10 mouse cellular contexts compared by ENCODE assay signal in genomic region chr17:28931436-28932211, GRCm38 (mm10). TPM values are rescaled to one million over a fixed set of nuclear protein-coding genes. Genes with fewer than 3 reads are reported as not detected.
A peak's percentile ranks its signal among the peaks of the same experiment; 100 is the strongest.
DNase-seq lines count a peak whose midpoint lies in the region; ATAC-seq and TF ChIP-seq lines count a peak whose summit lies in the region.
"Had no signal": no experiment of that assay in that cellular context is flagged by ENCODE, and none has a peak within 500 bp of the region (broad histone marks: within the 10 kb centered on the region; RNA-seq: fewer than 3 reads in every experiment).

No protein-coding gene starts in this region.

- H3K9me3 ChIP-seq in hindbrain, embryonic 10.5 days: 0 out of 2 replicates have a peak, but pooled peaks cover 1% of the 10 kb centered on the region
- no peaks in the 10 kb centered on the region for H3K9me3 ChIP-seq in hindbrain, postnatal 0 days (ENCODE audit: low read length)
- H3K9me3 ChIP-seq in ES-E14 (ENCODE audit: control insufficient read depth, insufficient read depth, low read depth, low read length): peaks cover 3% of the 10 kb centered on the region; the same call in 1 of the 2 replicates
- no peaks in the 10 kb centered on the region for H3K9me3 ChIP-seq in intestine, embryonic 16.5 days (ENCODE audit: control insufficient read depth, low read length)

- no peak overlapping the region for H3K9ac ChIP-seq in hindbrain, postnatal 0 days (replicated peaks; ENCODE audit: low read length)
- H3K9ac ChIP-seq in ES-E14 (ENCODE audit: insufficient read depth, low read depth, low read length, poor library complexity, severe bottlenecking): 0 out of 2 replicates have a peak overlapping the region, but pooled peaks have one; percentile 4
- no peak overlapping the region for H3K9ac ChIP-seq in intestine, embryonic 16.5 days (ENCODE audit: low read depth, low read length)

- 0 out of 2 replicates have a peak overlapping the region, but pooled peaks have one; percentile 88 for H3K27ac ChIP-seq in hindbrain, embryonic 10.5 days
- no peak overlapping the region for H3K27ac ChIP-seq in hindbrain, postnatal 0 days
- H3K27ac ChIP-seq in ES-E14 (ENCODE audit: insufficient read depth, low read depth, low read length, poor library complexity, severe bottlenecking): peak overlapping the region; percentile 14; the same call in 1 of the 2 replicates
- peak overlapping the region; percentile 94 for H3K27ac ChIP-seq in intestine, embryonic 16.5 days (ENCODE audit: low read length)

- H3K4me1 ChIP-seq in hindbrain, embryonic 10.5 days (replicated peaks): peaks cover 17% of the 10 kb centered on the region
- peaks cover 8% of the 10 kb centered on the region; the same call in 1 of the 2 replicates for H3K4me1 ChIP-seq in hindbrain, postnatal 0 days (ENCODE audit: insufficient read depth, low read length)
- peaks cover 2 to 14% of the 10 kb centered on the region in 2 experiments; a peak in 2 of 4 replicates for H3K4me1 ChIP-seq in ES-E14 (ENCODE audit: control insufficient read depth in 2 of 2, insufficient read depth in 2 of 2, low read length in 2 of 2, poor library complexity in 1 of 2)
- H3K4me1 ChIP-seq in intestine, embryonic 16.5 days (ENCODE audit: control insufficient read depth, insufficient read depth, low read length): peaks cover 13% of the 10 kb centered on the region

- TF ChIP-seq CTCF in hindbrain, postnatal 0 days (IDR thresholded peaks at IDR 0.05; ENCODE audit: low read depth): no peak

- H3K4me2 ChIP-seq in hindbrain, postnatal 0 days (ENCODE audit: low read depth, low read length): no peak overlapping the region
- H3K4me2 ChIP-seq in intestine, embryonic 16.5 days (ENCODE audit: low read depth, low read length): no peak overlapping the region

- 93% methylated on average over 18 of the region's 18 CpGs for WGBS in hindbrain, embryonic 10.5 days
- 91% methylated on average over 18 of the region's 18 CpGs for WGBS in hindbrain, postnatal 0 days
- 87% methylated on average over 18 of the region's 18 CpGs for WGBS in intestine, embryonic 16.5 days

- no peak overlapping the region for H3K4me3 ChIP-seq in hindbrain, embryonic 10.5 days
- no peak overlapping the region for H3K4me3 ChIP-seq in hindbrain, postnatal 0 days (ENCODE audit: low read length)
- no peak overlapping the region for H3K4me3 ChIP-seq in ES-E14 (ENCODE audit: insufficient read depth in 1 of 2, low read depth in 1 of 2, low read length in 2 of 2, poor library complexity in 1 of 2, severe bottlenecking in 1 of 2)
- no peak overlapping the region for H3K4me3 ChIP-seq in intestine, embryonic 16.5 days (ENCODE audit: low read length)

- no peaks in the 10 kb centered on the region for H3K27me3 ChIP-seq in hindbrain, embryonic 10.5 days (ENCODE audit: insufficient read depth, poor library complexity, severe bottlenecking)
- H3K27me3 ChIP-seq in hindbrain, postnatal 0 days (ENCODE audit: insufficient read depth, low read length): no peaks in the 10 kb centered on the region
- H3K27me3 ChIP-seq in intestine, embryonic 16.5 days (replicated peaks; ENCODE audit: control insufficient read depth, insufficient read depth, low read length): no peaks in the 10 kb centered on the region

- no peaks in the 10 kb centered on the region for H3K36me3 ChIP-seq in hindbrain, embryonic 10.5 days
- H3K36me3 ChIP-seq in hindbrain, postnatal 0 days (ENCODE audit: insufficient read depth, low read length): no peaks in the 10 kb centered on the region
- H3K36me3 ChIP-seq in ES-E14 (ENCODE audit: control insufficient read depth, insufficient read depth, low read length, poor library complexity, severe bottlenecking): peaks cover 2% of the 10 kb centered on the region; the same call in 1 of the 2 replicates
- no peaks in the 10 kb centered on the region for H3K36me3 ChIP-seq in intestine, embryonic 16.5 days (ENCODE audit: control insufficient read depth, insufficient read depth, low read length)

- ATAC-seq in hindbrain, postnatal 0 days: no peak
- no peak for ATAC-seq in intestine, embryonic 16.5 days
- ATAC-seq in inflammation-experienced regulatory T-cells, adult 6 months: no peak

- no peak for DNase-seq in hindbrain, embryonic 10.5 days (ENCODE audit: low spot score)
- DNase-seq in hindbrain, postnatal 0 days (ENCODE audit: low spot score): no peak
- DNase-seq in 3134 (ENCODE audit: extremely low read depth, insufficient read length, low spot score): peak; percentile 34
- DNase-seq in ES-E14 (ENCODE audit: low read depth, low spot score): no peak
- no peak for DNase-seq in cerebellum, postnatal 36 days
- no peak for DNase-seq in Muller cell, postnatal 12 days (ENCODE audit: inconsistent ontology term)
- DNase-seq: right cerebral cortex, adult 18-20 months; thymus, postnatal 36 days had no signal

- in situ Hi-C loops in ES-E14 (cut with MboI; ENCODE audit: low sequenced_read_pairs in 2 of 2, unreplicated experiment in 2 of 2): no loop called here

TF ChIP-seq in ES-E14, 5 proteins besides CTCF, POLR2A, EP300 and RAD21:
- TF ChIP-seq CHD2 (IDR thresholded peaks at IDR 0.05; ENCODE audit: low read depth, low read length) (no peak), ZNF384 (IDR thresholded peaks at IDR 0.05; ENCODE audit: low read depth, low read length) (no peak), ZC3H11A (IDR thresholded peaks at IDR 0.05; ENCODE audit: borderline replicate concordance, low read depth, low read length) (no peak), HCFC1 (IDR thresholded peaks at IDR 0.05; ENCODE audit: borderline replicate concordance, insufficient read depth, low read length) (no peak), MAFK (IDR thresholded peaks at IDR 0.05; ENCODE audit: insufficient read depth, low read depth, low read length) (no peak)

RNA-seq across cellular contexts. Expression of gene Pxt1, which starts 12.0 kb away (rescaled TPM):
- 0.16 and 0.26 TPM in 2 replicates for polyA plus RNA-seq in hindbrain, embryonic 10.5 days (2016; fragmentation: Nextera tagmentation; extraction: Ambion mirVana)
- total RNA-seq in hindbrain, postnatal 0 days (2014; rRNA removed): not detected in 2 replicates
- not detected in 2 replicates for polyA plus RNA-seq in hindbrain, postnatal 0 days (2015; fragmentation: Nextera tagmentation; extraction: Ambion mirVana)
- total RNA-seq in ES-E14 (2012; rRNA removed): 0.36 and 1.4 TPM in 2 replicates
- not detected in 2 replicates for polyA plus RNA-seq in intestine, embryonic 16.5 days (2015; fragmentation: Nextera tagmentation; extraction: Ambion mirVana)
- not detected for polyA plus RNA-seq in inflammation-experienced regulatory T-cells, adult 6 months (2017; shearing (Covaris generic))

RNA-seq across cellular contexts. Expression of gene 4930539E08Rik, which starts 16.5 kb away (rescaled TPM):
- polyA plus RNA-seq in hindbrain, embryonic 10.5 days (2016; fragmentation: Nextera tagmentation; extraction: Ambion mirVana): 0.07 and 0.31 TPM in 2 replicates
- total RNA-seq in hindbrain, postnatal 0 days (2014; rRNA removed): 5.6 and 13.0 TPM in 2 replicates
- 1.6 and 2.1 TPM in 2 replicates for polyA plus RNA-seq in hindbrain, postnatal 0 days (2015; fragmentation: Nextera tagmentation; extraction: Ambion mirVana)
- 1.2 and 1.4 TPM in 2 replicates for total RNA-seq in ES-E14 (2012; rRNA removed)
- polyA plus RNA-seq in intestine, embryonic 16.5 days (2015; fragmentation: Nextera tagmentation; extraction: Ambion mirVana): 3.9 and 4.2 TPM in 2 replicates
- 1 to 10 TPM in 2 of 3 experiments, under 1 TPM in 1; 0.25 to 3.2 (median 2.7) TPM for polyA plus RNA-seq in inflammation-experienced regulatory T-cells, adult 6 months (2017; shearing (Covaris generic))

RNA-seq across cellular contexts. Expression of gene Kctd20, which starts 20.1 kb away (rescaled TPM):
- polyA plus RNA-seq in hindbrain, embryonic 10.5 days (2016; fragmentation: Nextera tagmentation; extraction: Ambion mirVana): 103 and 111 TPM in 2 replicates
- 51.5 and 59.9 TPM in 2 replicates for total RNA-seq in hindbrain, postnatal 0 days (2014; rRNA removed)
- 62.9 and 64.1 TPM in 2 replicates for polyA plus RNA-seq in hindbrain, postnatal 0 days (2015; fragmentation: Nextera tagmentation; extraction: Ambion mirVana)
- 39.6 and 46.9 TPM in 2 replicates for total RNA-seq in ES-E14 (2012; rRNA removed)
- 57.0 and 62.3 TPM in 2 replicates for polyA plus RNA-seq in intestine, embryonic 16.5 days (2015; fragmentation: Nextera tagmentation; extraction: Ambion mirVana)
- polyA plus RNA-seq in inflammation-experienced regulatory T-cells, adult 6 months (2017; shearing (Covaris generic)): 10 to 100 TPM; 34.6 to 46.0 (median 39.5) TPM
